Mouse (Mus musculus) limb, embryonic 13.5 days (tissue): Measurements from ENCODE around the gene Rasa3. TPM values are rescaled to one million over a fixed set of nuclear protein-coding genes. Genes with fewer than 3 reads are reported as not detected.

Source experiments
- ATAC-seq: fragments of 200-750 bp; cut with Nextera tagmentation; 2 replicates; pipeline ENCODE4 v1.8.0; 2017; ENCODE audit warnings: low read depth, moderate number of reproducible peaks, moderate TSS enrichment; ENCODE audit not compliant: low FRiP score
- H3K27ac ChIP-seq: fragments of 300-500 bp; sonication (generic); 2 replicates; pipeline ENCODE4 v1.5.1; 2015; ENCODE audit warnings: inconsistent platforms, mild to moderate bottlenecking, moderate library complexity
- H3K27me3 ChIP-seq: fragments of 300-500 bp; sonication (generic); 2 replicates; pipeline ENCODE4 v1.6.1; 2015; ENCODE audit warnings: mild to moderate bottlenecking, inconsistent platforms
- H3K36me3 ChIP-seq: fragments of 300-500 bp; sonication (generic); 2 replicates; pipeline ENCODE4 v1.6.1; 2015; ENCODE audit warnings: inconsistent platforms, mild to moderate bottlenecking, moderate library complexity
- H3K4me1 ChIP-seq: fragments of 300-500 bp; sonication (generic); 2 replicates; pipeline ENCODE4 v1.6.1; 2015; ENCODE audit warnings: inconsistent platforms
- H3K4me2 ChIP-seq: fragments of 300-500 bp; sonication (generic); replicated peaks from 2 replicates; pipeline ENCODE4 v1.6.1; 2015; ENCODE audit warnings: inconsistent platforms, mild to moderate bottlenecking, moderate library complexity
- H3K4me3 ChIP-seq: fragments of 300-500 bp; sonication (generic); 2 replicates; pipeline ENCODE4 v1.5.1; 2015; ENCODE audit warnings: moderate library complexity, mild to moderate bottlenecking, inconsistent platforms
- H3K9ac ChIP-seq: fragments of 300-500 bp; sonication (generic); 2 replicates; pipeline ENCODE4 v1.6.1; 2015; ENCODE audit warnings: mild to moderate bottlenecking, inconsistent platforms
- H3K9me3 ChIP-seq: fragments of 300-500 bp; sonication (generic); 2 replicates; pipeline ENCODE4 v1.6.1; 2016; ENCODE audit warnings: inconsistent platforms
- WGBS: fragments of 180-500 bp; shearing (Covaris S2); methylation state at CpG from one replicate; pipeline ENCODE4 v1.1.7; 2015; 5-methylcytosine and 5-hydroxymethylcytosine counted together
- polyA plus RNA-seq: library from polyadenylated mRNA; unstranded; fragments of >200 nt; fragmentation: Nextera tagmentation; extraction: Ambion mirVana; gene quantifications from 2 replicates; pipeline ENCODE4 v1.2.1, GENCODE M21; 2015

Rasa3 gene
- polyA plus RNA-seq, 1 experiment from 2014 or later, result 25.3 TPM

DNA sequence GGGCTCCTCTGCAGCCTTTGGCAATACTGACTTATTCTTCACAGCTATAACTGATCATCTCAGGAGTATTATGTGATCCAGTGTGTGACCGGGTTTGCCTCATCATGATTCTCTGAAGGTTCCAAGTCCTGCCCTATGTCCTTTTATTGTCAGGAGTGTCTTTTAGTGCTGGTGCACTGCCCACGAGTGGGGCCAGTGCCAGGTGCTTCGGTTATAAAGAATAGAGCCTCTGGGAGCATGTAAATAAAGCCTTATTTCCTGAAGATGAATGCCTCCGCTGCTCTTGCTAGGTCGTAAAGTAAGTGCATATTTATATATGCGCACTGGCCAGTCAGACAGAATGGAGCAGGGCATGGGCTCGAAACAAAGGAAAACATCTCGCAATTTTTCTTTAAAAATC is 144.3 kb downstream of the Rasa3 start:
- Histone ChIP-seq H3K27ac (no peak overlapping the region), H3K4me1 (peaks cover 30% of the 10 kb centered on the region), H3K36me3 (no peaks in the 10 kb centered on the region), H3K4me2 (no peak overlapping the region), H3K9me3 (peaks cover 4% of the 10 kb centered on the region; the same call in 1 of the 2 replicates), H3K27me3 (no peaks in the 10 kb centered on the region), H3K4me3 (no peak overlapping the region), H3K9ac (no peak overlapping the region)
- 64% methylated on average over 8 of the region's 8 CpGs for WGBS
- ATAC-seq, result no peak

DNA sequence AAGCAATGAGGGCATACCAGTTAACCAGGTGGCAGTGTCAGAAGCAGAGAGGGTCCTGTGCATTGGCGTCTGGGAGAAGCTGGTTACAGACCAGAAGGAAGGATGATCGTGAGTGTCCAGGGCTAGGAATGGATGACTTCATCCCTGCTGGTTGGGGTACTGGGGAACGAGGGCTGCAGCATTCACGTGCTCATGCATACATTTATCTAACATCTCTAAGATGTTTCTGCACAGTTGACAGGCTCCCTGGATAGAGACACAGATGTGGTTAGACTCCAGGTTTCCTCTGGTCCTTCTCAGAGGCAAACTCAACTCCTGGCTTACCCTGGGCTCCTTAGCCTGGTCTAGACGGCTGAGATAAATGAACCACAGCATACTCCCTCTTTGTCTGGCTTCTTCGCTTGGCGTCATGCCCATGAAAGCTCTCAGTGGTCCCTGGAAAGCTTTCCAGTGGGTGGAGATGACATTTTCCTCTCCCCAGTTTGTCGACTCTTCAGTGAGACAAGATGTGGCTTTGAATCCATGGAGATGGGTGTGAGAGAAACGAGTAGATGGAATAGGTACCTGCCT is 145.7 kb downstream of the Rasa3 start:
- H3K9ac ChIP-seq, result no peak overlapping the region
- H3K27me3 ChIP-seq, result no peaks in the 10 kb centered on the region
- H3K4me2 ChIP-seq, result no peak overlapping the region
- no peak for ATAC-seq
- H3K9me3 ChIP-seq, result peaks cover 6% of the 10 kb centered on the region; the same call in 1 of the 2 replicates
- no peak overlapping the region for H3K27ac ChIP-seq
- 74% methylated on average over 9 of the region's 9 CpGs for WGBS
- H3K36me3 ChIP-seq, result no peaks in the 10 kb centered on the region
- H3K4me1 ChIP-seq, result peaks cover 30% of the 10 kb centered on the region
- H3K4me3 ChIP-seq, result no peak overlapping the region

DNA sequence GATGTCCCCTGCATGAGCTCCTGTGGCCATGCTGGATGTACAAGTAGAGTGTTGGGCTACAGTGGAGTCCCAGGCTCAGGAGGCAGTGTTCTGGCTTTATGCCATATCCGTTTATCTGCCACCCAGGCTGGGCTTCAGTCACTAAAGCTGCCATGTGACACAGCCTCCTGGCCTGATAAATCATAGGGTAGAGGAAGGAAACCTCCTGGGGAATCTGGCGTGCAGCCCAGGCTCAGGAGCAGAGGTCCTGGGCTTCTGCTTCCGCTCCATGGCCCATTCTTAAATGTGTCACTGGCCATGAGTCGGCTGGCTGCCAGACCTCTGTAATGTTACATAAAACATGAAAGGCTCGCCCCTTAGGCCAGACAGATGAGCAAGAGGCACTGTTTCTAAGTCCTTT is 146.5 kb downstream of the Rasa3 start:
- peak overlapping the region; percentile 34; the same call in 1 of the 2 replicates for H3K27ac ChIP-seq
- peak; percentile 57; the same call in 1 of the 2 replicates for ATAC-seq
- WGBS, result 28% methylated on average over 5 of the region's 5 CpGs

DNA sequence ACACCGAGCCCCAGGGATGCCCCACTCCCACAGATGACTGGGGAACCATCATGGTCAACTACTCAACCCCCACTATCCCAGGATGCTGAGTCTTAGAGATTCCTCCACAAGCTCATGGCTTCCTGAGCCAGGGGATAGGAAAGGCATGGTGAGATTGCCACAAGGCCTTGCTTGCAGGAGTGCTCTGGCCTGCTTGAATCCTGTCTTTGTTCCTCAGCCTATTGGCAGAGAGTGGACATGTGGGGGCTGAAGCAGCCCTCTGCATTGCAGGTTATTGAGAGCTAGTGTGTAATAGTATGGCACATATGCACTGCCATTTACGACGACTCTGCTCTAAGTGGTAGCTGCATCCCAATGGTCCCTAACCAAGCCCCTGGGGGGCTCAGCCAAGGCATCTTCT is 147.0 kb downstream of the Rasa3 start:
- Histone ChIP-seq H3K27ac (peak overlapping the region; percentile 34; the same call in 1 of the 2 replicates), H3K9me3 (0 out of 2 replicates have a peak, but pooled peaks cover 3% of the 10 kb centered on the region), H3K27me3 (no peaks in the 10 kb centered on the region), H3K4me2 (no peak overlapping the region), H3K36me3 (no peaks in the 10 kb centered on the region), H3K4me3 (no peak overlapping the region), H3K9ac (no peak overlapping the region), H3K4me1 (peaks cover 30% of the 10 kb centered on the region)
- no peak for ATAC-seq
- 85% methylated on average over 3 of the region's 3 CpGs for WGBS

More for the DNA sequence above, 146.5 kb downstream of the Rasa3 start:
- Histone ChIP-seq H3K9me3 (0 out of 2 replicates have a peak, but pooled peaks cover 3% of the 10 kb centered on the region), H3K9ac (no peak overlapping the region), H3K36me3 (no peaks in the 10 kb centered on the region), H3K4me3 (no peak overlapping the region), H3K27me3 (no peaks in the 10 kb centered on the region), H3K4me2 (no peak overlapping the region), H3K4me1 (peaks cover 30% of the 10 kb centered on the region)

DNA sequence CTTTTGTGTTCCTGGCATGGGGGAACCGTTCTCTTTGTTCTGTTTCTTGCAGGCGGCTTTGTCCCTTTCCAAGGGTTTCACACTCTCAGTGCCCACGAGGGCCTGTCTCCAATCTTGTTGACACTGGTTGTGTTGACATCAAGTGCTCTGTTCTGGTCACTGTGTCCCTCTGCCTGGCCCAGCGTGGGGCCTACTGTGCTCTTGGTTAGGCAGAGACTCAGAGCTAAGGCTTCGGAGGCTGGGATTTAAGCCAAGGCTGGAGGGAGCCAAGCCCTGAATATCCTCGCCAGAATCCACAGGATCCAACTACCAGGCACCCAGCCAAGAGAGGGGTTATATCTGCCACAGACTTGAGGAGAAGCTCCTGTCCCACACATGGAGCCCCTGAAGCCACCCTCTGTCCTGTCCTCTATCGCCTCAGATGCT is 147.5 kb downstream of the Rasa3 start:
- peak overlapping the region; percentile 15; the same call in 1 of the 2 replicates for H3K27ac ChIP-seq
- no peaks in the 10 kb centered on the region for H3K27me3 ChIP-seq
- no peak overlapping the region for H3K4me2 ChIP-seq
- H3K9me3 ChIP-seq, result 0 out of 2 replicates have a peak, but pooled peaks cover 3% of the 10 kb centered on the region
- peaks cover 30% of the 10 kb centered on the region for H3K4me1 ChIP-seq
- H3K9ac ChIP-seq, result no peak overlapping the region
- 0 out of 2 replicates have a peak, but pooled peaks have one; percentile 46 for ATAC-seq
- no peak overlapping the region for H3K4me3 ChIP-seq
- H3K36me3 ChIP-seq, result no peaks in the 10 kb centered on the region
- 71% methylated on average over 7 of the region's 7 CpGs for WGBS

DNA sequence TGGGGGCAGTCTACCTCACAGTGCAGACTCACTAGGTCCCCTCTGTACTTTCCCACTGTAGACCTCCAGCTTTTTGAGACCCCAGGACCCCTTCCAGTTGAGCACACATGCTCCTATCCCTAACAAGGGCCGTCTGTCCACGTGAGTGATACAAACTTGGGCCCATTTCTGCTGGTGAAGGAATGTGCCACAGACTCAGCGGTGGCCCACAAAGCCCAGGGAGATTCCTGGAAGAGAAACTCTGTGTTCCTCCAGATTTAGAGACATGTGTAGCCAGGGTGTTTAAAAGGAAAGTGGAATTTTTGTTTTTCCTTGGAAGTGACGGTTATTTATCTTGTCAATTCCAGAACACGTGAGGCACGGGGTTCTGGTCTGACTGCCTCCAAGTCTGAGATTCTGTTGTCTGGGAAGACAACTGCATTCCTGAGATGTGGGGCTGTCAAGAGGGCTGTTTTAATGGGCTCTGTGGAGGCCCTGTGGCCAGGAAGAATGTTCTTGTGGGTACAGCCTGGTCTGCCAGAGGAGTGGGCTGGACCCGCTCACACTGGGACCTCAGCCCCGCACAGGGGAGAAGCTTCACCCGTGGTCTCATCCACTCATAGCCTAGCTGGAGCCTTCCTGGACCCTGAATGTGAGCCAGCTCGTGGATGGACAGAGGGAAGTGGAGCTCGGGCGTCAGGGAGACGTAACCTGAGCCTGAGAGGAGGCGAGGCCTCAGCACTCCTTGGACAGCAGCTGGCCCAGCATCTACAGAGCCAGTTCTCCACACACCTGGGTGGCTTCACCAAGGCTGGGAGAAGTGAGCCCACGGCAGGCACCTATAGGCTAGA is 148.2 kb downstream of the Rasa3 start:
- no peaks in the 10 kb centered on the region for H3K36me3 ChIP-seq
- no peak overlapping the region; the same call in 1 of the 2 replicates for H3K9ac ChIP-seq
- no peak overlapping the region for H3K4me2 ChIP-seq
- peak; percentile 33; the same call in 1 of the 2 replicates for ATAC-seq
- no peak overlapping the region for H3K4me3 ChIP-seq
- 0 out of 2 replicates have a peak, but pooled peaks cover 3% of the 10 kb centered on the region for H3K9me3 ChIP-seq
- peaks cover 30% of the 10 kb centered on the region for H3K4me1 ChIP-seq
- WGBS, result 58% methylated on average over 15 of the region's 15 CpGs
- H3K27me3 ChIP-seq, result no peaks in the 10 kb centered on the region
- peak overlapping the region; percentile 15; the same call in 1 of the 2 replicates for H3K27ac ChIP-seq

DNA sequence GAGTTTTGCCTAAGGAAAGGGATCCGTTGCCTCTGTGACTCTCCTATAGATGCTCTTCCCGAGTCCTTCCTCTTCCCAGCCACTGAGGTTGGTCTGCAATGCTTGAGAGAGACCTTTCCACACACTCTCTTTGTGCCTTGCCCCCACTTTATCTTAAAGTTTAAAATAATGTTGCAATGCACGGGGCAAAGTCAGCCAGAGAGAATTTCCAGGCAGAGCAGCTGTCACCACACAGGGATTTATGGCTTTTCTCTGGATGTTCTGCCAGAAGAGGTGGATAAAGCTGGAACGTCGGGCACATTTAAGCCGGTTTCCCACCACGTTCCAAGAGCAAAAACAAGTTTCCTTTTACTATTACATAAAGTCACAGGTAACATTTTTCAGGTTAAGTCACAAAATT is 156.0 kb downstream of the Rasa3 start:
- no peak overlapping the region for H3K9ac ChIP-seq
- 43% methylated on average over 7 of the region's 7 CpGs for WGBS

DNA sequence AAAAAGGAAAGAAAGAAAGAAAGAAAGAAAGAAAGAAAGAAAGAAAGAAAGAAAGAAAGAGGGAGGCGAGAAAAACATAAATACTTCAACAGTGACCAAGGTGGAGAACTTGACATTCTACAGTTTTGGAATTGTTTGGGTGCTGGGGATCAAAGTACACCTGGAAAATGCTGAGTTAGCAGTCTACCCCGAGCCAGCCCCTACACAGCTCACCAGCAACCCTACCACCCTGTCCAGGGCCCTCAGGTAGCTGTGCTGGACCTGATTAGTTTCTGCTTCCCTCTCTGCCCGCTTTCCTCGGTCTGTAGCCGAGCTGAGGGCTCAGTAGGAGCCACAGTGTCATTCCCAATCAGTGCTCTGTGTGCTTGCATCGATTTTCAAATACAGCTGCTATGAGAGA is 157.1 kb downstream of the Rasa3 start:
- H3K27ac ChIP-seq, result no peak overlapping the region
- ATAC-seq, result no peak
- no peaks in the 10 kb centered on the region for H3K36me3 ChIP-seq
- 62% methylated on average over 6 of the region's 6 CpGs for WGBS
- H3K9me3 ChIP-seq, result no peaks in the 10 kb centered on the region
- no peak overlapping the region for H3K4me2 ChIP-seq
- peaks cover 26% of the 10 kb centered on the region; the same call in 1 of the 2 replicates for H3K4me1 ChIP-seq
- no peak overlapping the region for H3K4me3 ChIP-seq
- H3K27me3 ChIP-seq, result 0 out of 2 replicates have a peak, but pooled peaks cover 11% of the 10 kb centered on the region
- H3K9ac ChIP-seq, result no peak overlapping the region

More for the DNA sequence above, 156.0 kb downstream of the Rasa3 start:
- Histone ChIP-seq H3K36me3 (no peaks in the 10 kb centered on the region), H3K4me2 (no peak overlapping the region), H3K27me3 (0 out of 2 replicates have a peak, but pooled peaks cover 11% of the 10 kb centered on the region), H3K9me3 (no peaks in the 10 kb centered on the region), H3K27ac (no peak overlapping the region), H3K4me1 (peaks cover 19% of the 10 kb centered on the region; the same call in 1 of the 2 replicates), H3K4me3 (no peak overlapping the region)
- ATAC-seq, result no peak

DNA sequence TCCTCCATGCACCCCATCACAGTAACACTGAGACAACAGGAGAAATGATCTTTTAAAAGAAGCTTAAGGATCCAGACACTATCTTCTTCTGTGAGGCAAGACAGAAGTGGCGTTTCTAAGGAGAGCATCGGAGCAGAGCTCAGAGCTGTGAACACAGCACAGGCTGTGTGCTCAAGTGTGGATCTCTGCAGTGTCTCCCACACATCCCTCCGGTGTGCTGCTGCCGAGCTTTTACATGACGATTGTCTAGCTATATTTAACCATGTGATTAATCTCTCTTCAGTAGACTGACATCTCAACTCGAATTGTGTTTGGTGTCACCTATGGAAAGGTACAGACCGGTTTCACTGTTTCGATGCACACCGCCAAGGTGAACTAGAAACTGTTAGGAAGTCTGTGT is 157.9 kb downstream of the Rasa3 start:
- H3K4me3 ChIP-seq, result no peak overlapping the region
- H3K4me2 ChIP-seq, result no peak overlapping the region
- H3K27ac ChIP-seq, result no peak overlapping the region
- no peaks in the 10 kb centered on the region for H3K36me3 ChIP-seq
- no peak overlapping the region for H3K9ac ChIP-seq
- no peaks in the 10 kb centered on the region for H3K9me3 ChIP-seq
- H3K27me3 ChIP-seq, result 0 out of 2 replicates have a peak, but pooled peaks cover 11% of the 10 kb centered on the region
- WGBS, result 87% methylated on average over 9 of the region's 9 CpGs
- ATAC-seq, result no peak
- H3K4me1 ChIP-seq, result peaks cover 26% of the 10 kb centered on the region; the same call in 1 of the 2 replicates

DNA sequence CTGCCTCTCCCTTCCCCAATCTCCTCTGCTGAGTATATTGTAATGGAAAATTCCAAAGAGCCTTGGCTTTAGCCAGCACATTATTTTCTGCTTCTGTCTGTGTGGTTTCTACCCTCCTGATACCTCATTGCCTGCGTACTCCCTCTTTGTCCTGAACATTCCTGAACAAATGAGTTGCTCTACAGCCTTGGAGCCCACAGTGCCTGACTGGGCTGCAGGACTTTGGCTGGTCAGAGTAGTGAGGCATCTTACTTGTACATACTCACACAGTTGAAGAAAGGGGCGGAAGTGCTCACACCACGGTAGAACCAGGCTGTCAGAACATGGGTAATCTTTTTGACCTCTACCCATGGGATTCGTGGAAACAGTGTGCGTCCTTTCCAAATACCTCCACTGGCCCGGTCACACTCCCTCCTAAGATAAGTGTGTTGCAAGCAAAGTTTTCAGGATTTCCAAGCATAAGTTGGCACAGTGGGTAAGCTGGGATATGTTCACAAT is 160.1 kb downstream of the Rasa3 start:
- Histone ChIP-seq H3K36me3 (no peaks in the 10 kb centered on the region), H3K27me3 (0 out of 2 replicates have a peak, but pooled peaks cover 5% of the 10 kb centered on the region), H3K9ac (no peak overlapping the region), H3K27ac (peak overlapping the region; percentile 33; the same call in 1 of the 2 replicates), H3K4me1 (peaks cover 26% of the 10 kb centered on the region; the same call in 1 of the 2 replicates), H3K9me3 (no peaks in the 10 kb centered on the region), H3K4me3 (no peak overlapping the region), H3K4me2 (no peak overlapping the region)
- WGBS, result 85% methylated on average over 6 of the region's 6 CpGs
- ATAC-seq, result peak; percentile 70
